Mouse (Mus musculus) C2C12 (cell line): ENCODE measurements around the gene Atf5.

ENCODE experiments used
- CTCF ChIP-seq: IDR thresholded peaks from one replicate; pipeline ENCODE4 v1.5.1; 2011; ENCODE audit not compliant: control insufficient read depth, insufficient read depth, insufficient read length
- MAX ChIP-seq: IDR thresholded peaks from one replicate; pipeline ENCODE4 v1.6.1; 2011; ENCODE audit warnings: mild to moderate bottlenecking, control low read depth
- MYOG ChIP-seq: IDR thresholded peaks from one replicate; pipeline ENCODE4 v1.6.1; 2011; ENCODE audit not compliant: control insufficient read depth, insufficient read length; ENCODE audit errors: extremely low read depth

GRCm38 (mm10) chr7:44814952-44815553 is 1.4 kb downstream of the Atf5 start:
- TF ChIP-seq CTCF (no peak), MYOG (no peak), MAX (no peak)
